Mouse (Mus musculus) kidney, adult 2 months (tissue): ENCODE measurements around the gene Cnn1. TPM values are rescaled to one million over a fixed set of nuclear protein-coding genes. Genes with fewer than 3 reads are reported as not detected.
A peak's percentile ranks its signal among the peaks of the same experiment; 100 is the strongest.
"Not testable (repeated sequence)": the region's sequence is repeated elsewhere in the genome, so short reads cannot be mapped to it uniquely, and the experiment has no call there.

Source experiments
- DNase-seq: peaks from one replicate; pipeline ENCODE4 v3.0.0; 2021
- H3K27ac ChIP-seq: fragments of 200-500 bp; 2 replicates; pipeline ENCODE4 v1.5.1; 2012; ENCODE audit warnings: low read depth, low read length, control low read depth, inconsistent platforms; ENCODE audit not compliant: insufficient read depth
- H3K27me3 ChIP-seq: fragments of 200-500 bp; replicated peaks from 2 replicates; pipeline ENCODE4 v1.6.1; 2012; ENCODE audit warnings: mild to moderate bottlenecking, moderate library complexity, low read length, inconsistent platforms; ENCODE audit not compliant: control insufficient read depth, insufficient read depth
- H3K36me3 ChIP-seq: fragments of 200-500 bp; 2 replicates; pipeline ENCODE4 v1.6.1; 2012; ENCODE audit warnings: mild to moderate bottlenecking, moderate library complexity, low read length, inconsistent platforms; ENCODE audit not compliant: control insufficient read depth, insufficient read depth
- H3K4me1 ChIP-seq: fragments of 200-500 bp; 2 replicates; pipeline ENCODE4 v1.6.1; 2011; ENCODE audit warnings: low read length; ENCODE audit not compliant: control insufficient read depth, insufficient read depth
- H3K4me3 ChIP-seq: fragments of 200-500 bp; 2 replicates; pipeline ENCODE4 v1.5.1; 2011; ENCODE audit warnings: mild to moderate bottlenecking, low read depth, low read length, control low read depth; ENCODE audit not compliant: insufficient read depth
- CTCF ChIP-seq: fragments of 200-500 bp; conservative IDR thresholded peaks from 2 replicates; pipeline ENCODE4 v1.5.1; 2011; ENCODE audit warnings: low read depth, mild to moderate bottlenecking, control low read depth, low read length, moderate library complexity, mixed read lengths; ENCODE audit not compliant: insufficient read depth, insufficient read length
- POLR2A ChIP-seq: fragments of 200-500 bp; IDR thresholded peaks from one replicate; pipeline ENCODE4 v1.6.1; 2011; ENCODE audit warnings: low read depth, low read length, control low read depth
- WGBS: fragments of 180-500 bp; shearing (Covaris S2); methylation state at CpG from one replicate; pipeline ENCODE4 v1.1.7; 2018; 5-methylcytosine and 5-hydroxymethylcytosine counted together
- polyA plus RNA-seq: library from polyadenylated mRNA; depleted of rRNA; stranded (reverse); fragments of >200 nt; gene quantifications from 2 replicates; pipeline ENCODE4 v1.2.3, GENCODE M21; 2012

Cnn1 gene
- polyA plus RNA-seq, 1 experiment: 2.8 TPM

DNA sequence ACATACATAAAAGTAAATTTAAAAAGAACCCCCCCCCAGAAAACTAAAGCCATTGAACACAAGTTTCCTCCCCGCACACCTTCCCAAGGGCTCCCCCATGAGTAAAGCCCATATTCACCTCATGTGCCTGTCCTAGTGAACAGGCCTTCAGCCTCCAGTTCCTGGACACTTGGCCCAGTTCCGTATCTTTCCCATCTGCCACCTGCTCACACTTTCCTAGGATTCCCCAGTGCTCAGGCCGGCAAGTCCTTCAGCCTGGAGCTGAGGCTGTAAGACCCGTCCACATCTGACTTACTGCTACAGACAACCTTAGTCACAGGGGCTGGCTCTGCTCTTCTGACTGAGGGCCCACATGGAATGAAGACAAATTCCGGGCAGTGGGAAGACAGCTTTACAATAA, 40.7 kb downstream of the Cnn1 start:
- no peak for DNase-seq
- Histone ChIP-seq H3K27me3 (no peaks in the 10 kb centered on the region), H3K4me3 (no peak overlapping the region), H3K27ac (no peak overlapping the region), H3K36me3 (no peaks in the 10 kb centered on the region), H3K4me1 (no peaks in the 10 kb centered on the region)
- no peak for TF ChIP-seq POLR2A
- TF ChIP-seq CTCF: no peak
- 89% methylated on average over 5 of the region's 5 CpGs for WGBS

DNA sequence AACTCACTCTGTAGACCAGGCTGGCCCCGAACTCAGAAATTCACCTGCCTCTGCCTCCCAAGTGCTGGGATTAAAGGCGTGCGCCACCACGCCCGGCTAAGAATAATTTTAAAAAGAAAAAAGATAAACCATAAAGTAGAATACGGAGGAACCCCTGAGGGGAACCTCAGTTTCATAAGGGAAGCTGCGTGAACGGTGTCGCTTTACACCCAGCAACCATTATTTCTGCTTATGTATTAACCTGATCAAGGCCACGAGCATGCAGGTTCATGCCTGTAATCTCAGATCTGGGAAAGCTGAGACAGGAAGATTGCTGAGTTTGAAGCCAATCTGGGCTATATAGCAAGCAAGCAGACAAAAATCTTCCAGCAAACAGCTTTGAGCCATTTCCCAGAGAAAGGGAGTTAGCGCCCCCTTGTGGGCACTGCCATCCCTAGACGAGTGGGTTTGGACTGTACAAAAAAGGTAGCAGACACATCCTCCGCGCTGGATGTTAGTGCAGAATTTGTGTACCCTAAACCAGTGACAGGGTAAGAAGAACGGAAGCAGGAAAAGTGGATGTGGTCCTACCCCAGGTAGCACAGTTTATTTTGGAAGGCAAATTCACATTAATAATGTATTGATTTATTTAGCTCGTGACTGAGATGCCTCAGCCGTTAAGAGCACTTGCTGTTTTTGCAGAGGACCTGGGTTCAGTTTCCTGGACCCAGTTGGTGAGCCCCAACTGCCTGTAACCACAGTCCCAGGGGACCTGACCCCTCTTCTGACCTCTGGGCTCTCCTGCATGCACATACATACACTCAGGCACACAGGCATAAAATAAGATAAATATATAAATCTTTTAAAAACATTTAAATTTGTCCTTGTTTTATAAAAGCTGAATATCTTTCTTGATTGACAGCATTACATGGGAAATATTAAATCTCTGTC, 44.4 kb downstream of the Cnn1 start:
- no peaks in the 10 kb centered on the region for H3K36me3 ChIP-seq
- TF ChIP-seq CTCF: peak; percentile 95
- TF ChIP-seq POLR2A: no peak
- no peaks in the 10 kb centered on the region for H3K27me3 ChIP-seq
- DNase-seq: peak; percentile 87
- 47% methylated on average over 17 of the region's 17 CpGs for WGBS
- H3K27ac ChIP-seq: no peak overlapping the region
- no peak overlapping the region for H3K4me3 ChIP-seq
- no peaks in the 10 kb centered on the region for H3K4me1 ChIP-seq

DNA sequence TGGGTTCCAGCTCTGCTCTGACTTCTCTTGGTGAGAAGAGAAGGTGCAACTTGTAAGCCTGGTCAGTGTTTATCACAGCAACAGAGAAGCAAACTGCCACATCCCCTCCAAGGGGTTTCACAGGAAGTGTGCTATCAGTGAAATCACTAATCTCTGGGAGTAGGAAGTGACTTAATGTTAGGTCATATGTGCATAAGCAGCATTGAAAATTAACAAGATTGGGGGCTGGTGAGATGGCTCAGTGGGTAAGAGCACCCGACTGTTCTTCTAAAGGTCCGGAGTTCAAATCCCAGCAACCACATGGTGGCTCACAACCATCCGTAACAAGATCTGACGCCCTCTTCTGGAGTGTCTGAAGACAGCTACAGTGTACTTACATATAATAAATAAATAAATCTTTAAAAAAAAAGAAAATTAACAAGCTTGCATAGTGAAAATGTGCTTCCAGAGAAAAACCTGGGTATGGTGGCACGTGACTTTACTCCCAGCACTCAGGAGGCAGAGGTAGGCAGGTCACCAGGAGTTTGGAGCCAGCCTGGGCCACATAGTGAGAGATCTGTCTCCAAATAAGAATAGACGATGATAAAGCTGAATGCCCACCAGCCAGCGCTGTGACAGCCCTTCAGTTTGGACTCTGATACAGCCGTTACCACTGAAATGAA, 45.4 kb downstream of the Cnn1 start:
- 73% methylated on average over 8 of the region's 8 CpGs for WGBS

DNA sequence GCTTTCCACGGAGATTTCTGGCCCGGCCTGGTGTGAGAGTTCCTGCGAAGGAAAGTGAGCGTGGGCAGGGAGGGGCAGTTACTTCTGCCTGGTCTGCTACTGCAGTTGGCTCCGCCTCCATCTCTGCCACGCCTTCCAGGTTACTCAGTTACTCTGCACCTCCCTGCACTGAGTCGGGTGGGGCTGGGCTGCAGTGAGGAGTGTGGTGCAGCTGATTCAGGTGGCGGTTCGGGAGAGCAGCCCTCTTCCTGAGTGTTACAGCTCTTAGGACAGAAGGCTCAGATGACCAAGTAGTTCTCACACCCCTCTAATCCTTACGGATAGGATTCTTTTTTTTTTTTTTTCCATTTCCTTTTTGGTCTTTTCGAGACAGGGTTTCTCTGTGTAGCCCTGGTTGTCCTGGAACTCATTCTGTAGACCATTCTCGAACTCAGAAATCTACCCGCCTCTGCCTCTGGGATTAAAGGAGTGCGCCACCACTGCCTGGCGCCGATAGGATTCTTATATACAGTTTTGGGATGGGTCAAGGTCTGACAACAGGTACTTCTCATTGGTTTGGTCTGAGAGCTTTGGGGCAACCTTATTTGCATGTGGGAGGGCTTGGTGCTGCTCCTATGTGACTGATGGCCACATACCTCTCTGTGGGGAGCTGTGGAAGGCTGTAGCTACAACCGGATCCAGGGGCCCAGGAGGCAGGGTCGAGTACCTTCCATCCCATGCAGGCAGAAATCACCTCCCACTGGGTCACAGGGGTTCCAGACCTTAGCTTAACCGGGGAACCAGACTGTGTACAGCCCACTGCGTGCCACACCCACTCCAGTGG, 50.6 kb downstream of the Cnn1 start:
- Histone ChIP-seq H3K27me3 (no peaks in the 10 kb centered on the region), H3K4me1 (peaks cover 7% of the 10 kb centered on the region; the same call in 1 of the 2 replicates), H3K4me3 (no peak overlapping the region), H3K27ac (peak overlapping the region; percentile 78), H3K36me3 (no peaks in the 10 kb centered on the region)
- 56% methylated on average over 20 of the region's 20 CpGs for WGBS
- peak; percentile 82 for DNase-seq
- TF ChIP-seq CTCF (no peak), POLR2A (no peak)

More for the DNA sequence above, 45.4 kb downstream of the Cnn1 start:
- Histone ChIP-seq H3K4me3 (no peak overlapping the region), H3K36me3 (no peaks in the 10 kb centered on the region), H3K27ac (no peak overlapping the region), H3K4me1 (no peaks in the 10 kb centered on the region), H3K27me3 (no peaks in the 10 kb centered on the region)
- TF ChIP-seq POLR2A: no peak
- TF ChIP-seq CTCF: no peak
- no peak for DNase-seq

DNA sequence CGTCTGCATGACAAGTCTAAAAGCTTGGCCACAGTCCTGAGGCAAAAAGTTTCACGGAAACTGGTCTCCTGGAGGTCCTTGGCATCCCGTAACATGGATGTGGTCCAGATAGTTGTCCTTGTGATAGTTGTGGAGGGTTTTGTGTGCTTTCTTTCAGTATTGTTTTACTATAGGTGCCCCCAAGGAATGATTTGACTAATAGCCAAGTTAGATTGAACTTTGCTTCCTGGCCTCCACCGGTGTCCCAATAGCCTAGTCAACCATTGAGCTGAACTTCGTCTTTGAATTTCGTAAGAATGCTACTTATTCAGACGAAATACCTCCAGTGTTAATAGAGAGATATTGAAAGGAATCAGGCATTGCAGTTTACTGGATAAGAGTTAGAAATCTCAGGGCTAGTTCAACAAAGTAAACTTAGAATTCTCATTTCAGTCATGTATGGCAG, 51.3 kb downstream of the Cnn1 start:
- not testable (repeated sequence) for H3K36me3 ChIP-seq, H3K4me1 ChIP-seq, H3K4me3 ChIP-seq, H3K27me3 ChIP-seq
- DNase-seq: peak; percentile 69
- 51% methylated on average over 7 of the region's 7 CpGs for WGBS
- peak overlapping the region; percentile 78 for H3K27ac ChIP-seq

DNA sequence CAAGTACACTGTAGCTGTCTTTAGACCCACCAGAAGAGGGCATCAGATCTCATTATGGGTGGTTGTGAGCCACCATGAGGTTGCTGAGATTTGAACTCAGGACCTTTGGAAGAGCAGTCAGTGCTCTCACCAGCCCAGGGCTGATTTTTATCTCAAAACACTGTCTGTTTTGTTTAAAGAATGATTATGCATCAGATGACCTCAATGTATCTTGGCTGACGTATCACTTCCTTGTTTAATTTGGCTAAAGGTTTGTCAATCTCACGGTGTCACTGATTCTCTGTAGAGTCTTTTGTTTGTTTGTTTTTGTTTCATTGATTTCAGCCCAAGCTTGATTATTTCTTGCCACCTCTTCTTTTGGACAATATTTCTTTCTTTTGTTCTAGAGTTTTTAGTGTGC, 51.9 kb downstream of the Cnn1 start:
- H3K27me3 ChIP-seq: no peaks in the 10 kb centered on the region
- H3K27ac ChIP-seq: peak overlapping the region; percentile 42
- no peak for DNase-seq
- peaks cover 7% of the 10 kb centered on the region; the same call in 1 of the 2 replicates for H3K4me1 ChIP-seq
- H3K4me3 ChIP-seq: no peak overlapping the region
- H3K36me3 ChIP-seq: no peaks in the 10 kb centered on the region
- WGBS: 65% methylated on average over 2 of the region's 2 CpGs
- TF ChIP-seq CTCF (no peak), POLR2A (no peak)

DNA sequence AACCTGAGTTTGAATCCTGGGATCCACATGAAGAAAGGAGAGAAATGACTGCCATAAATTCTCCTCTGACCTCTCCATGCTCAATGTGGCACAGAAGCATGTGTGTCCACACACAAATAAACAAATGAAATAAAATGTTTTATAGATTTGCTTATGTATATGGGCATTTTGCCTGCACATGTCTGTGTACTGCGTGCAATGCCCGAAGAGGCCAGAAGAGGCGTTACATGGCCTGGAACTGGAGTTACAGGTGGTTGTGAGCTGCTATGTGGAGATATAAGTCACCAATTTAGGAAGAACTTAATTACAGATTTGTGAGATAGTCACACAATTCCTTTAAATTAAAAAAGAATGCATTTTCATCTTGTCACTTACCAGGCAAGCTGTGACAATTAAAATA, 54.8 kb downstream of the Cnn1 start:
- no peaks in the 10 kb centered on the region for H3K36me3 ChIP-seq
- DNase-seq: no peak

More for the DNA sequence above, 54.8 kb downstream of the Cnn1 start:
- Histone ChIP-seq H3K4me3 (no peak overlapping the region), H3K4me1 (peaks cover 10% of the 10 kb centered on the region; the same call in 1 of the 2 replicates), H3K27ac (no peak overlapping the region), H3K27me3 (no peaks in the 10 kb centered on the region)
- TF ChIP-seq CTCF: no peak
- no peak for TF ChIP-seq POLR2A
- 92% methylated on average over 3 of the region's 3 CpGs for WGBS
